Mouse (Mus musculus) bone marrow macrophage, adult 2 months (primary cell): Measurements from ENCODE around the gene Faf1.

ENCODE experiments used
- CTCF ChIP-seq: IDR thresholded peaks from 2 replicates; pipeline ENCODE4 v1.5.1; 2012; ENCODE audit warnings: low read depth, mild to moderate bottlenecking, low read length, moderate library complexity
- POLR2A ChIP-seq: IDR thresholded peaks from 2 replicates; pipeline ENCODE4 v1.6.1; 2012; ENCODE audit warnings: mild to moderate bottlenecking, low read depth, low read length, borderline replicate concordance

DNA sequence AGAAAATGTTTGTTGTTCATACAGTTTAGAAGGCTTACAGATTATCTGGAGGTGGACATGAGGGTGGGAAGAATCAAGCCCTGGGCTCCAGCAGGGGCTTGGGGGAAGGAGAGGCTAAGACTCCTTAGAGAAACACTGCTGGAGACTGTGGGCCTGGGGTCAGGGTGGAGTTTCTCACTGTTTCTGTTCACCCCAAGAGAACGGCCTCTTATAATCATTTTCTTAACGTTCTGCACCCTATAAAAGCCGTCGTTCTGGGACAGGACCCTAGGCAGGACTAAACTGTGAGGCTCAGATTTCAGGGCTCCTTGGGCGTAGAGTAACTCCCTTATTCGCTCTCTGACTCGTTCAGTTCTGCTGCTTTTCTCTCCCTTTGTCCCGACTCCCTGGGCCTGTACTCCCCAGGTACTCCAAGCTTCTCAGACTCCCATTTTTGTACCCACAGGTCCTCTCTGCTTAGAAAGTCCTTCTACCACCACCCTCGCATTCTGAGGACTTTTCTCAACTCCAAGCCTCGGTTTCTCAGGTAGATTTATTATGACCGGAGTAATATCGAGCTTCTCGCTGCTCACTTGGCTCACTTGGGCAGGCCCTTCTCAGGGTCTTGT, 310.5 kb downstream of the Faf1 start:
- no peak for TF ChIP-seq CTCF
- no peak for TF ChIP-seq POLR2A
